Comparison of ENCODE assay signal across 20 mouse cellular contexts in genomic region chr14:8250141-8250871, GRCm38 (mm10). TPM values are rescaled to one million over a fixed set of nuclear protein-coding genes. Genes with fewer than 3 reads are reported as not detected.
"Had no signal": no experiment of that assay in that cellular context is flagged by ENCODE, and none has a peak within 500 bp of the region (broad histone marks: within the 10 kb centered on the region; RNA-seq: fewer than 3 reads in every experiment).

No protein-coding gene starts in this region.

- H3K9me3 ChIP-seq: limb, embryonic 12.5 days; limb, embryonic 15.5 days; lung, embryonic 15.5 days had no signal

- H3K4me1 ChIP-seq: limb, embryonic 12.5 days; limb, embryonic 15.5 days; lung, embryonic 15.5 days had no signal

- H3K36me3 ChIP-seq: limb, embryonic 12.5 days; limb, embryonic 15.5 days; lung, embryonic 15.5 days had no signal

- H3K4me2 ChIP-seq: limb, embryonic 12.5 days; limb, embryonic 15.5 days; lung, embryonic 15.5 days; midbrain, embryonic 11.5 days had no signal

- DNase-seq: kidney, adult 18-20 months; kidney, adult 9 months; kidney, postnatal 14 days; kidney, postnatal 4 days; left cerebral cortex, postnatal 4 days; lung, adult 18-20 months; lung, postnatal 10 days; lung, postnatal 36 days; midbrain, embryonic 14.5 days; thymus, postnatal 25 days had no signal

- H3K9ac ChIP-seq: limb, embryonic 12.5 days; limb, embryonic 15.5 days; liver, embryonic 14.5 days; lung, embryonic 15.5 days had no signal

- H3K27ac ChIP-seq: limb, embryonic 12.5 days; limb, embryonic 15.5 days; liver, embryonic 14.5 days; lung, embryonic 15.5 days had no signal

- H3K27me3 ChIP-seq: limb, embryonic 12.5 days; limb, embryonic 15.5 days; lung, embryonic 15.5 days had no signal

- H3K4me3 ChIP-seq: limb, embryonic 12.5 days; limb, embryonic 15.5 days; lung, embryonic 15.5 days had no signal

RNA-seq across cellular contexts. Expression of gene Acox2, which starts 8.8 kb away (rescaled TPM):
- total RNA-seq: layer of hippocampus, adult 18-20 months; left cerebral cortex, postnatal 14 days; megakaryocyte-erythroid progenitor cell, adult 5-6 weeks had no signal
- polyA plus RNA-seq: limb, embryonic 12.5 days; midbrain, embryonic 11.5 days; midbrain, embryonic 14.5 days; neural tube, embryonic 14.5 days; stomach, embryonic 14.5 days had no signal
